Mouse (Mus musculus) thymus, adult 2 months (tissue): ENCODE results near the gene Fer1l4. TPM values are rescaled to one million over a fixed set of nuclear protein-coding genes. Genes with fewer than 3 reads are reported as not detected.

ENCODE experiments used
- DNase-seq: peaks from one replicate; pipeline ENCODE4 v3.0.0; 2021
- H3K27ac ChIP-seq: fragments of 200-500 bp; 2 replicates; pipeline ENCODE4 v1.5.1; 2012; ENCODE audit warnings: low read length, control low read depth; ENCODE audit not compliant: control insufficient read depth, insufficient read depth
- H3K27me3 ChIP-seq: fragments of 200-500 bp; 2 replicates; pipeline ENCODE4 v1.6.1; 2012; ENCODE audit warnings: mild to moderate bottlenecking, low read length, moderate library complexity, mixed read lengths; ENCODE audit not compliant: control insufficient read depth, insufficient read depth
- H3K36me3 ChIP-seq: fragments of 200-500 bp; 2 replicates; pipeline ENCODE4 v1.6.1; 2012; ENCODE audit warnings: mild to moderate bottlenecking, low read length, moderate library complexity; ENCODE audit not compliant: control insufficient read depth, insufficient read depth
- H3K4me1 ChIP-seq: fragments of 200-500 bp; replicated peaks from 2 replicates; pipeline ENCODE4 v1.6.1; 2012; ENCODE audit warnings: low read length; ENCODE audit not compliant: control insufficient read depth, insufficient read depth
- H3K4me3 ChIP-seq: fragments of 200-500 bp; 2 replicates; pipeline ENCODE4 v1.5.1; 2012; ENCODE audit warnings: mild to moderate bottlenecking, low read length, control low read depth, moderate library complexity; ENCODE audit not compliant: control insufficient read depth, insufficient read depth
- CTCF ChIP-seq: fragments of 200-500 bp; IDR thresholded peaks from 2 replicates; pipeline ENCODE4 v1.5.1; 2012; ENCODE audit warnings: mild to moderate bottlenecking, control low read depth, low read length, moderate library complexity, borderline replicate concordance; ENCODE audit not compliant: control insufficient read depth, poor library complexity, insufficient read depth; ENCODE audit errors: extremely low read depth
- POLR2A ChIP-seq: fragments of 200-500 bp; IDR thresholded peaks from 2 replicates; pipeline ENCODE4 v1.6.1; 2012; ENCODE audit warnings: mild to moderate bottlenecking, low read length, control low read depth, moderate library complexity; ENCODE audit not compliant: control insufficient read depth, poor library complexity, insufficient read depth; ENCODE audit errors: extremely low read depth
- WGBS: fragments of 180-500 bp; shearing (Covaris S2); methylation state at CpG from one replicate; pipeline ENCODE4 v1.1.7; 2018; 5-methylcytosine and 5-hydroxymethylcytosine counted together
- polyA plus RNA-seq: library from polyadenylated mRNA; depleted of rRNA; stranded (reverse); fragments of >200 nt; gene quantifications from 2 replicates; pipeline ENCODE4 v1.2.3, GENCODE M21; 2012

Gene Fer1l4
- polyA plus RNA-seq, 1 experiment = 0.22 TPM

DNA sequence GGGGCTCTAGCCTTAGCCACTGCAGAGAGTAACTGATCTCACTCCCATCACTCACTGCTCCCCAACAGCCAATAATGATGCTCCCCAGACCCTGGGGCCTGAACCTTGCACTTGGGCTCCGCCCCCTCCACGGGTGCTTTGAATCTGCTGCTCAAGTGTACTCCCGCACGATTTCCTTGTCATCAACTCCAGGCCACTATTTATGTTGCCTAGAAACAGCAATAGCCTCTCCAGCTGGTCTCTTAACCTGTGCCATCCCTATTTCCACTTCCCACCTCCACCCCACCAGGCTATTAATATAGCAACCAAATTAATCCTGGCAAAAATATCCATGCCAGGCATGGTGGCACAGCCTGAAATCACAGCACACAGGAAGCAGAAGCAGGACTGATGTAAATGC is 26.9 kb upstream of the Fer1l4 start:
- Histone ChIP-seq H3K4me3 (no peak overlapping the region), H3K4me1 (no peaks in the 10 kb centered on the region), H3K27me3 (no peaks in the 10 kb centered on the region), H3K36me3 (peaks cover 41% of the 10 kb centered on the region), H3K27ac (no peak overlapping the region)
- no peak for DNase-seq
- no peak for TF ChIP-seq CTCF
- TF ChIP-seq POLR2A = no peak
- 72% methylated on average over 4 of the region's 4 CpGs for WGBS

DNA sequence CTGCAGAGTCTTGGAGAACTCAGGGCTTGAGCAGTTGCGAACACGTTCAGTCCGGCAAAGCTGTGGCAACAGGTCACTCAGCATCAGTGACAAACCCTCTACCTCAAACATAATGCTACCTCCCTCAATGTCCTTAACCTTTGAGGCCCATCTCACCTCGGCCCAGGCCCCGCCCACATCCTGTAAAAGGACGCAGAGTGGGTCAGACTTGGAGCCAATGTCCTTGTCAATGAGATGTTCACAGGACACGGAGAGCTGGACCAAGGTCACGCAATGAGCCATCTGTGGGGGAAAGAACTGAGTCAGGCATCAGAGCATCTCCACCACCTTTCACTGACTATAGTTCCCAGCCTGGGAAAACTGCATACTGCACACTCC is 26.4 kb upstream of the Fer1l4 start:
- TF ChIP-seq CTCF (no peak), POLR2A (no peak)
- peaks cover 46% of the 10 kb centered on the region for H3K36me3 ChIP-seq
- 92% methylated on average over 8 of the region's 8 CpGs for WGBS

DNA sequence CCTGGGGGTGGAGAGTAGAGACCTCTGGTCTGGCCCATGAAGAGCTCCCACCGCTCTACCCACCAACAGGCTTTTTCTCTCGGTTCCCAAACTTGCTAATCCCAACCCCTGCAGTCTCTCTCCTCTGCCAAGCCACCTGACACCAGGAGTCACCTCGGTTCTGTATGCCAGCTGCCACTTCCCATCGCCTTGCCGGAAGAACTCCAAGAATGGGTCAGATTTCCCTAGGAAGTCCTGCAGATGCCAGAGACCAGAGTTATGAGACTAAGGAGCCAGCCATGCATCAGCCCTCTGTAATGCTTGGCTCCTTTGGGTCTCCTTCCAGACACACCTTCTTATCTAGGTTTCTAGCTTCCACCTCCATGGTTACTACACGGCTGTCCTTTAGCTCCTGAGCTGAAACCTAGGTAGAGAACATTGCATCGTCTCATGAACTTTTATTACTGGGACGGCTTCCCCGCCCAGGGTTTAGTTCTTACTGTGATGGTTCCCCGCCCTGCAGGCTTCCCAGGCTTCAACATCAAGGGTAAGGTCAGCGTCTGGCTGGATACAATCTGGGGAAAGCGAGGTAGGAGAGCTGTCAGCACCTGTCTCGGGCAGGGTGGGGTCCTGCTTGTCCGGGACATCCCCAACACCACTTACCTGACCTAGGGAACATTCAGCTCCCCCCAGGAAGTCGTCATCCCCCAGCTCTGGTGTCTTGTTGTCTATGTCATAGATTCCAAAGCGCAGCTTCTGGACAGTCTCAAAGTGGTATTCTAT is 25.9 kb upstream of the Fer1l4 start:
- H3K27me3 ChIP-seq = no peaks in the 10 kb centered on the region
- DNase-seq = no peak
- H3K27ac ChIP-seq = no peak overlapping the region
- no peaks in the 10 kb centered on the region for H3K4me1 ChIP-seq
- TF ChIP-seq POLR2A (no peak), CTCF (no peak)
- peaks cover 52% of the 10 kb centered on the region for H3K36me3 ChIP-seq
- no peak overlapping the region for H3K4me3 ChIP-seq
- WGBS = 98% methylated on average over 16 of the region's 16 CpGs

More for the DNA sequence above, 26.4 kb upstream of the Fer1l4 start:
- no peaks in the 10 kb centered on the region for H3K27me3 ChIP-seq
- no peak for DNase-seq
- H3K4me3 ChIP-seq = no peak overlapping the region
- H3K27ac ChIP-seq = no peak overlapping the region
- no peaks in the 10 kb centered on the region for H3K4me1 ChIP-seq

DNA sequence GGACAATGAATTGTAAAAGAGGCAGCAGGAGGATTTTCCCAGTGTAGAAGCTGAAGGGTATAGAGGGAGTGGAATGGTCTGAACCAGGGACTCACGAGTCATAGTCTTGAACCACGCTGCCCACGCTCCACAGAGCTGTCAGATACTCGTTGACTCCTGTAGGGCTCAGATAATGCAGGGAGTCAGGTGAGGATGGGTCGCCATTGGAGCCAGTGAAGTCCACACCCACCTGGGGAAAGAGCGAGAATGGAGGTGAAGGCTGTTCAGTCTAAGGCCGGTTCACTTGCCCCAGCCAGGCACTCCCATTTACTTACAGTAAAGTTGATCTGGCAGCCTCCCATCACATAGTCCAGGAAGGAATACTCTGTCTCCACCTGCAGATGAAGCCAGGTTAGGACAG is 24.7 kb upstream of the Fer1l4 start:
- Histone ChIP-seq H3K4me3 (no peak overlapping the region), H3K27ac (no peak overlapping the region), H3K4me1 (no peaks in the 10 kb centered on the region), H3K27me3 (no peaks in the 10 kb centered on the region), H3K36me3 (peaks cover 63% of the 10 kb centered on the region)
- WGBS = 96% methylated on average over 7 of the region's 7 CpGs
- no peak for TF ChIP-seq CTCF
- TF ChIP-seq POLR2A = no peak
- no peak for DNase-seq

DNA sequence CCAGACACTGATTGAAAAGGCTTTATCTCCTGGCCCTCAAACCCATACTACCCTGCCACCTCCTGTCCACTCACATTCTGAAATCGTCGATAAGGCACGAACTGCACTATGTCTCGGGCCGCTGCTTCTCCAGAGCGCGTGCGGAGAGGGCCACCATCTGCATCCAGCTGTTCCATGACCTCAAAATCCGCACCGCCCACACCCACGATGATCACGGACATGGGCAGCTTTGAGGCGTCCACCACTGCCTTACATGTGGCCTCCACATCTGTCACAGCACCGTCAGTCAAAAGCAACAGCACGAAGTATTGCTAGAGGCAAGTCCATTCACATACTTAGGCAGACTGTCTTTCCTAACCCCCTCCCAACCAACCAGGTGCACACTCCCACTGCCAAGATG is 21.0 kb upstream of the Fer1l4 start:
- TF ChIP-seq CTCF = no peak
- TF ChIP-seq POLR2A = no peak
- peaks cover 67% of the 10 kb centered on the region for H3K36me3 ChIP-seq
- H3K27me3 ChIP-seq = no peaks in the 10 kb centered on the region
- no peak for DNase-seq
- H3K4me1 ChIP-seq = no peaks in the 10 kb centered on the region
- 99% methylated on average over 15 of the region's 15 CpGs for WGBS
- H3K27ac ChIP-seq = no peak overlapping the region
- no peak overlapping the region for H3K4me3 ChIP-seq

DNA sequence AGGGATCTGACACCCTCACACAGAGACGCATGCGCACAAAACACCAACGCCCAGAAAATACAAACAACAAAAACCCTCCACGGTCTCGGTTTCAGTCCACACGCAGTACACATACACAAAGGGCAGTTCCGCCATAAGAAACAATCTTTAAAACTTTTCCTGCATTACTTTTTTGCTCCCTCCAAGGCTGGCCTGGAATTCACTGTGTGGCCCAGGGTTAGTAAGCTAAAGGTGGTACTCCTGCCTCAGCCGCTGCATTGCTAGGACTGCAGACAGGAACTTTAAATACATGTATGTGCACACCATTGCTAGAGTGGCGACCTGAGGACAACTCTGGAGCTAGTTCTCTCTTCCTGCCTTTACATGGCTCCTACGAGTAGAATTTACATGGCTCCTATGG is 18.5 kb upstream of the Fer1l4 start:
- Histone ChIP-seq H3K27ac (no peak overlapping the region), H3K4me3 (no peak overlapping the region), H3K36me3 (peaks cover 42% of the 10 kb centered on the region), H3K4me1 (no peaks in the 10 kb centered on the region), H3K27me3 (no peaks in the 10 kb centered on the region)
- no peak for DNase-seq
- WGBS = 97% methylated on average over 10 of the region's 10 CpGs
- TF ChIP-seq POLR2A (no peak), CTCF (no peak)
